Mouse (Mus musculus) ES-E14 (cell line): ENCODE measurements around the gene Actr3b.

Experiments used
- HCFC1 ChIP-seq: IDR thresholded peaks from 2 replicates; pipeline ENCODE4 v1.6.1; 2012; ENCODE audit warnings: low read length, inconsistent platforms, borderline replicate concordance; ENCODE audit not compliant: insufficient read depth
- MAFK ChIP-seq: IDR thresholded peaks from 2 replicates; pipeline ENCODE4 v1.6.1; 2014; ENCODE audit warnings: mild to moderate bottlenecking, low read depth, low read length, inconsistent platforms; ENCODE audit not compliant: insufficient read depth

GRCm38 (mm10) chr5:25769006-25769405 is 9.2 kb downstream of the Actr3b start:
- TF ChIP-seq MAFK (peak; percentile 81), HCFC1 (no peak)
